ENCODE assay signal across 11 mouse cellular contexts in the genomic region with DNA sequence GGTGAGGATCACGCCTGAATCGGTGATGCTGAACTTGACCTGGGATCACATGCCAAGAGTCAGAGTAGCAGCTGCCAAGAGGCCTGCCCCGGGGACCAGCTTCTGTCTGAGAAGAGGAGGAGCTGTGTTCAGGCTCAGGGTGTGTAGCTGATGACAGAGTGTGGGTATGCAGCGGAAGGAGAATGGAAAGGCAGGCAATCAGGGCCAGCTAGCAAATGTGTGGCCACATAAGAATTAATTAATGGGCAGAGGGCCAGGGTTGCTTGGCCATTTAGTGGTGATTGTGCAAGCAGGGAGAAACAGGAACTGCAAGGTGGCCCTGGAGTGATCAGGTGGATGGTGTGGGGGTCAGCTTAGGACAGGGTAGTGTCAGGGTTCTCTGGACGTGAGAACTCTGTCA. TPM values are rescaled to one million over a fixed set of nuclear protein-coding genes. Genes with fewer than 3 reads are reported as not detected.
DNase-seq lines count a peak whose midpoint lies in the region; ATAC-seq and TF ChIP-seq lines count a peak whose summit lies in the region.
"Had no signal": no experiment of that assay in that cellular context is flagged by ENCODE, and none has a peak within 500 bp of the region (broad histone marks: within the 10 kb centered on the region; RNA-seq: fewer than 3 reads in every experiment).

No protein-coding gene starts in this region.

- DNase-seq in heart, adult 18-20 months: peak; percentile 54 to 58
- no peak for DNase-seq in heart, embryonic 10.5 days (ENCODE audit: low spot score)
- peak; percentile 71 for DNase-seq in adipocyte (ENCODE audit: low spot score)
- peak; percentile 48 to 62 for DNase-seq in heart, postnatal 10 days
- DNase-seq in lung, postnatal 36 days: peak; percentile 83
- DNase-seq in testis, postnatal 14 days (ENCODE audit: low spot score): no peak
- no peak for DNase-seq in hindbrain, postnatal 0 days (ENCODE audit: low spot score)
- no peak for DNase-seq in spleen, adult 18-20 months
- DNase-seq: cerebellum, adult 9-10 months; liver, embryonic 13.5 days had no signal

- intact Hi-C loops in heart, postnatal 10 days (cut with DNase I): no loop called here

- WGBS in heart, embryonic 10.5 days: 81% methylated on average over 5 of the region's 5 CpGs
- 61% methylated on average over 5 of the region's 5 CpGs for whole genome bisulfite sequencing in hindbrain, postnatal 0 days

- H3K4me2 ChIP-seq in hindbrain, postnatal 0 days (ENCODE audit: low read depth, low read length): no peak overlapping the region
- H3K4me2 ChIP-seq: liver, embryonic 13.5 days had no signal

- TF ChIP-seq CTCF in hindbrain, postnatal 0 days (IDR thresholded peaks at IDR 0.05; ENCODE audit: low read depth): no peak

- peaks cover 16% of the 10 kb centered on the region for H3K36me3 ChIP-seq in heart, embryonic 10.5 days
- H3K36me3 ChIP-seq in hindbrain, postnatal 0 days (ENCODE audit: insufficient read depth, low read length): no peaks in the 10 kb centered on the region

- H3K4me3 ChIP-seq in heart, embryonic 10.5 days: no peak overlapping the region
- no peak overlapping the region for H3K4me3 ChIP-seq in hindbrain, postnatal 0 days (ENCODE audit: low read length)
- H3K4me3 ChIP-seq: erythroblast, embryonic 14.5 days; liver, embryonic 13.5 days had no signal

- ATAC-seq in hindbrain, postnatal 0 days: no peak

- no peak overlapping the region for H3K9ac ChIP-seq in hindbrain, postnatal 0 days (replicated peaks; ENCODE audit: low read length)
- H3K9ac ChIP-seq: liver, embryonic 13.5 days had no signal

- H3K9me3 ChIP-seq in heart, embryonic 10.5 days: no peaks in the 10 kb centered on the region
- H3K9me3 ChIP-seq in hindbrain, postnatal 0 days (ENCODE audit: low read length): no peaks in the 10 kb centered on the region
- H3K9me3 ChIP-seq: liver, embryonic 13.5 days had no signal

- no peak overlapping the region for H3K27ac ChIP-seq in heart, embryonic 10.5 days
- H3K27ac ChIP-seq in hindbrain, postnatal 0 days: no peak overlapping the region
- H3K27ac ChIP-seq: liver, embryonic 13.5 days had no signal

- peaks cover 37% of the 10 kb centered on the region for H3K4me1 ChIP-seq in heart, embryonic 10.5 days
- H3K4me1 ChIP-seq in hindbrain, postnatal 0 days (ENCODE audit: insufficient read depth, low read length): no peaks in the 10 kb centered on the region

- no peaks in the 10 kb centered on the region for H3K27me3 ChIP-seq in heart, embryonic 10.5 days (ENCODE audit: insufficient read depth, poor library complexity, severe bottlenecking)
- H3K27me3 ChIP-seq in hindbrain, postnatal 0 days (ENCODE audit: insufficient read depth, low read length): no peaks in the 10 kb centered on the region
- H3K27me3 ChIP-seq: liver, embryonic 13.5 days had no signal

RNA-seq across cellular contexts. Expression of a gene that starts 23.5 kb away (rescaled TPM):
- 100 to 1,000 TPM; 270 to 291 TPM for total RNA-seq in heart, adult 18-20 months (2021)
- polyA plus RNA-seq in heart, embryonic 10.5 days (2016; fragmentation: Nextera tagmentation; extraction: Ambion mirVana): 27.9 and 60.5 TPM in 2 replicates
- total RNA-seq in heart, postnatal 10 days (2021): 100 to 1,000 TPM; 216 to 235 TPM
- 6.0 and 6.6 TPM in 2 replicates for total RNA-seq in hindbrain, postnatal 0 days (2014; rRNA removed)
- polyA plus RNA-seq in hindbrain, postnatal 0 days (2015; fragmentation: Nextera tagmentation; extraction: Ambion mirVana): 3.5 and 3.6 TPM in 2 replicates

Comparison
In these comparisons a context has a peak if more than half of its experiments do, and no peak if none do; other contexts are left out.
1. DNase-seq: peak in heart, adult 18-20 months (2 of 2), adipocyte (single experiment), heart, postnatal 10 days (2 of 2) and lung, postnatal 36 days (single experiment); none in heart, embryonic 10.5 days (single experiment), testis, postnatal 14 days (single experiment), hindbrain, postnatal 0 days (single experiment) and spleen, adult 18-20 months (0 of 2).
2. RNA of a gene that starts 23.5 kb away (total RNA-seq): 270 to 291 TPM in heart, adult 18-20 months and 216 to 235 TPM in heart, postnatal 10 days; 6.0 to 6.6 TPM in hindbrain, postnatal 0 days; every median in the first group is over 10 times any median in the second.